Mouse (Mus musculus): ENCODE data around the gene Acvrl1. TPM values are rescaled to one million over a fixed set of nuclear protein-coding genes. Genes with fewer than 3 reads are reported as not detected.
A peak's percentile ranks its signal among the peaks of the same experiment; 100 is the strongest.

Gene Acvrl1
- polyA plus RNA-seq, 1 experiment from 2014 or later: 8.9 TPM

DNA sequence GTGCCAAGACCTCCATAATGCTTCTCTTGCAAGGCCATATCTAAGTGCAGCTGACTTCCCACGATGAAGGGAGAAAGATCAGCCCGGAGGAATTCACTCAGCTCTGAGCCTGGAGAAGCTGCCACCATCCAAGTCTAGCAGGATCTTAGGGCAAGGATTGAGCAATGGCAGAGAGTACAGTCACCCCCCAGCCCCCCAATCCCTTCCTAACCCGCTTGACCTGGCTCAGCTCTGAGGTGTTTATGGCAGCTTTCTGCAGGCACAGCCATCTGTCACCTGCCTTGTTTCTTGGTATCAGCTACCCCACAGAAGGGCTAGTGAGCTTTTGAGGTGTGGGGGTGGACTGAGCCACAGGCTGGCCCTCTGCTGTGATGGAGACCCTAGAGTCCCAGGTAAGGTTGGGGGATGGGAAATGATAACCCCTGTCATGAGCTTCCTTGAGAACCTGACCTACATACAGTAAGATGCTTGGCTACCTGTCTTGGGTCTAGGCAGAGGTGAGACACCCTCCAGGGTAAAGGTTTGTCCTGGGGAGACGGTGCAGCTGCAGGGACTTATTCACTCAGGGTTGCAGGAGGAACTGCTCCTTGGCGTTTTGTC, 12.7 kb upstream of the Acvrl1 start, which contains the start of gene Ankrd33:
Gene Ankrd33 (plus strand): TSS at position 245 of the 600 bp plus-strand sequence.
- Histone ChIP-seq H3K36me3 (no peaks in the 10 kb centered on the region), H3K4me1 (peaks cover 6% of the 10 kb centered on the region), H3K9me3 (replicated peaks) (0 out of 2 replicates have a peak, but pooled peaks cover 3% of the 10 kb centered on the region), H3K4me3 (no peak within 1 kb of the TSS), H3K27me3 (ENCODE audit: low read depth, poor library complexity, severe bottlenecking) (0 out of 2 replicates have a peak, but pooled peaks cover 17% of the 10 kb centered on the region), H3K27ac (replicated peaks) (no peak within 1 kb of the TSS)
- DNase-seq (ENCODE audit: low spot score): no peak
- 85% methylated on average over 5 of the region's 5 CpGs for WGBS

DNA sequence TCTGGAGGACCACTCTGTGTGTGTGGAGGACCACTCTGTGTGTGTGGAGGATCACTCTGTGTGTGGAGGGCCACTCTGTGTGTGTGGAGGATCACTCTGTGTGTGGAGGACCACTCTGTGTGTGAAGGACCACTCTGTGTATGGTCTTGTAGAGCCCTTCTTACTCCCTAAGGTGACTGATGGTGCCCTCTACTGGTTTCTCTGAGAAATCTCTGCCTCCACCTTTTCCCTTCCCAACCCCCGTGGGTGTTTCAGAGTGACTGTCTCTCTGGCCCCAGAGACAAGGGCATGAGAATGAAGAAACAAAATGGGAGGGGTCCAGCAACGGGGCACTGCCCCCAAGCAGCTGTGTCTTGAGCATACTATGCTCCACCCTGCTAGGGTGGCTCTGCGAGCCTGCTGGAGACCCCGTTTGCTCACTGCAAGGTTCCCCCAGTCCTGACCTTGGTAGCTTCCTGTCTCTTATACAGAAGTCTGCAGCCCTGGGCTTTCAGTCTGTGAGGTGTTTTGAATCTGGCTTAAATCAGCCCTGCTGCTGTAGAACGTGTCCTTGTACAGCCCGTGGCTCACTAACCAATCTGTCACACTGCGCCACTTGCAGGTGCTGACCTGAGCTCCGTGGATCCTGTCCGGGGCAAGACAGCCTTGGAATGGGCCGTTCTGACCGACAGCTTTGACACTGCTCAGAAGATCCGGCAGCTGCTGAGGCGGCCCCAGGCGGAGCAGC, 9.8 kb upstream of the Acvrl1 start:
- Histone ChIP-seq H3K9me3 (replicated peaks) (0 out of 2 replicates have a peak, but pooled peaks cover 3% of the 10 kb centered on the region), H3K27me3 (ENCODE audit: low read depth, poor library complexity, severe bottlenecking) (0 out of 2 replicates have a peak, but pooled peaks cover 10% of the 10 kb centered on the region), H3K27ac (replicated peaks) (peak overlapping the region; percentile 33; the same call in 1 of the 2 replicates), H3K36me3 (no peaks in the 10 kb centered on the region), H3K4me3 (no peak overlapping the region), H3K4me1 (peaks cover 12% of the 10 kb centered on the region)
- no peak for DNase-seq (ENCODE audit: low spot score)
- WGBS: 70% methylated on average over 14 of the region's 14 CpGs

GRCm38 (mm10) chr15:101121411-101122289, 6.7 kb upstream of the Acvrl1 start:
- Histone ChIP-seq H3K4me3 (no peak overlapping the region), H3K27me3 (ENCODE audit: low read depth, poor library complexity, severe bottlenecking) (peaks cover 27% of the 10 kb centered on the region), H3K36me3 (no peaks in the 10 kb centered on the region), H3K9me3 (replicated peaks) (no peaks in the 10 kb centered on the region; the same call in 1 of the 2 replicates), H3K27ac (replicated peaks) (no peak overlapping the region), H3K4me1 (peaks cover 12% of the 10 kb centered on the region)
- 77% methylated on average over 9 of the region's 9 CpGs for WGBS
- peak; percentile 10 for DNase-seq (ENCODE audit: low spot score)

DNA sequence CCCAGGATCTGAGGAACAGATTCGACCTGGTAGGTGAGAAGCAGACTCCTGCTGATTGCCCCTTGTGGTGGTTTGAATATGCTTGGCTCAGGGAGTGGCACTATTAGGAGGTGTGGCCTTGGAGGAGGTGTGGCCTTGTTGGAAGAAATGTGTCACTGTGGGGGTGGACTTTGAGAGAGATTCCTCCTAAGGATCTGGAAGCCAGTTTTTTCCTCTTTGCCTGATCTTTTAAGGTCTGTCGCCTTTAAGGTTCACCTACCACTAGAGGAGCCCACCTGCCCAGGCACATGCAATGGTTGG, 6.1 kb upstream of the Acvrl1 start:
- peaks cover 16% of the 10 kb centered on the region for H3K4me1 ChIP-seq
- no peak overlapping the region for H3K4me3 ChIP-seq
- peaks cover 33% of the 10 kb centered on the region for H3K27me3 ChIP-seq (ENCODE audit: low read depth, poor library complexity, severe bottlenecking)
- no peak for DNase-seq (ENCODE audit: low spot score)
- H3K9me3 ChIP-seq (replicated peaks): no peaks in the 10 kb centered on the region; the same call in 1 of the 2 replicates
- 30% methylated on average over 2 of the region's 2 CpGs for WGBS
- no peak overlapping the region for H3K27ac ChIP-seq (replicated peaks)
- H3K36me3 ChIP-seq: no peaks in the 10 kb centered on the region

DNA sequence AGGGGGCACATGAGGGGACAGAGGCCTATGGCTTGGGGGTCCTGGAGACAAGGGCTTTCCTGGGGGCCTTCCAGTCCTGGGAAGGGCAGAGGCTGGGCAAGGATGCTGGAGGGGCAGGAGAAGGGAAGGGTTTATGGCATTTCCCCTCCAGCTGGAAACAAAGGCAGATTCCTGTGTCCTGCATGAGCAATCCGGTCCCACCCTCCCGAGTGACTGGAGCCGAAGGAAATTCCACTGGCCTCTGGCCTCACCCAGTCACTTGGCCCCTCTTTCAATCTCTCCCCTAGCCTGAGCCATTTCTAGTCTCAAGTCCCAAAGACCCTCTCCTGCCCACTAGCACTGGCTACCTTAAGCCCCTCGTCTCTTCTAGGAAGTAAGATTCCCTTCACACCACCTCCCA, 5.1 kb upstream of the Acvrl1 start:
- Histone ChIP-seq H3K36me3 (no peaks in the 10 kb centered on the region), H3K9me3 (replicated peaks) (no peaks in the 10 kb centered on the region; the same call in 1 of the 2 replicates), H3K4me3 (no peak overlapping the region), H3K4me1 (peaks cover 25% of the 10 kb centered on the region), H3K27me3 (ENCODE audit: low read depth, poor library complexity, severe bottlenecking) (peaks cover 42% of the 10 kb centered on the region), H3K27ac (replicated peaks) (peak overlapping the region; percentile 2; the same call in 1 of the 2 replicates)
- DNase-seq (ENCODE audit: low spot score): no peak
- 83% methylated on average over 4 of the region's 4 CpGs for WGBS

- 92% methylated on average over 6 of the region's 6 CpGs for WGBS
- Histone ChIP-seq H3K4me1 (peaks cover 35% of the 10 kb centered on the region), H3K4me3 (no peak overlapping the region)
Observed at GRCm38 (mm10) chr15:101125561-101125960, 2.8 kb upstream of the Acvrl1 start.

GRCm38 (mm10) chr15:101126876-101127544, 1.3 kb upstream of the Acvrl1 start:
- 73% methylated on average over 12 of the region's 12 CpGs for WGBS

More at GRCm38 (mm10) chr15:101125561-101125960, 2.8 kb upstream of the Acvrl1 start:
- no peak overlapping the region for H3K27ac ChIP-seq (replicated peaks)
- peaks cover 55% of the 10 kb centered on the region for H3K27me3 ChIP-seq (ENCODE audit: low read depth, poor library complexity, severe bottlenecking)
- DNase-seq (ENCODE audit: low spot score): no peak
- H3K36me3 ChIP-seq: no peaks in the 10 kb centered on the region
- H3K9me3 ChIP-seq (replicated peaks): no peaks in the 10 kb centered on the region; the same call in 1 of the 2 replicates

DNA sequence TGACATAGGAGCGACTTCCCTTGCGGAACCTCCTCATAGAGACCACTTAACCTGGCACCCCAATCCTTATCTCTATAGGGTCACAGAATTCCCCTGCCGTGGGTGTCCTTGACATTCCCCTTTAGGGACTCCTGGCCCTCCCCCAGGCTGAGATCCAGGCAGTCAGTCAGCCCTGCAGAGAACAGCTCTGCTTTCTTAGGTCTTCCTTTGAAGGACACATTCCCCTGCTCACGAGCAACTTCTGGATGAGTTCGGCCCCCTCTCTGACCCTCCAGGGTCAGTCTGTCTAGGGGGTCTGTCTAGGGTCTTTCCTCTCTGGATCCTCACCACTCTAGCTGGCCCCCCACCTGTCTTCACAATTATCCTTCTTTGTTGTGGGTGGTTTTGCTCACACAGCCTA, 1.1 kb downstream of the Acvrl1 start:
- H3K4me3 ChIP-seq: peak overlapping the region; percentile 50; the same call in 1 of the 2 replicates
- 23% methylated on average over 5 of the region's 5 CpGs for WGBS
- H3K4me1 ChIP-seq: peaks cover 45% of the 10 kb centered on the region
- no peaks in the 10 kb centered on the region for H3K36me3 ChIP-seq
- DNase-seq (ENCODE audit: low spot score): no peak
- H3K27me3 ChIP-seq (ENCODE audit: low read depth, poor library complexity, severe bottlenecking): peaks cover 90% of the 10 kb centered on the region
- no peaks in the 10 kb centered on the region; the same call in 1 of the 2 replicates for H3K9me3 ChIP-seq (replicated peaks)
- no peak overlapping the region for H3K27ac ChIP-seq (replicated peaks)

More at GRCm38 (mm10) chr15:101126876-101127544, 1.3 kb upstream of the Acvrl1 start:
- Histone ChIP-seq H3K27ac (replicated peaks) (no peak overlapping the region), H3K4me1 (peaks cover 40% of the 10 kb centered on the region), H3K4me3 (no peak overlapping the region), H3K27me3 (ENCODE audit: low read depth, poor library complexity, severe bottlenecking) (peaks cover 69% of the 10 kb centered on the region), H3K9me3 (replicated peaks) (no peaks in the 10 kb centered on the region; the same call in 1 of the 2 replicates), H3K36me3 (no peaks in the 10 kb centered on the region)
- DNase-seq (ENCODE audit: low spot score): no peak

DNA sequence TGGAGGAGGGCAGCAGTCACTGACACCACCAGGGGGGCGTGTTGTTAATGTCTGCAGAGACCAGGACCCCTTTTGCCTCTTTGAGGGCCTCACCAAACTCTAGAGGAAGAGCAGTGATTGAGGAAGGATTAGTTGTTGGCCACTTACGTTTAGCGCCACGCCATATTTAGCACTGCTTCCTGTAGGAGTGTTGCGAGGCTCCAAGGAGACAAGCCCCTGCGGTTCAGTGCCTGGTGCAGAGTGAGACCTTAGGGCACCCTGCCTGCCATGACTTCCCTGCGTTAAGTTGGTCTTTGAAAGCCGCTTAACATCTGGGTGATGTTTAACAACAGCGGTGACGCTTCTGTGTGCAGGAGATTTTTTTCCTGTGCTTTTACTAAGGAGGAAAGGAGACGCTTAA, 3.2 kb downstream of the Acvrl1 start:
- WGBS: 39% methylated on average over 11 of the region's 11 CpGs
- no peak for DNase-seq (ENCODE audit: low spot score)
- H3K27me3 ChIP-seq (ENCODE audit: low read depth, poor library complexity, severe bottlenecking): peaks cover 95% of the 10 kb centered on the region
- no peak overlapping the region for H3K4me3 ChIP-seq
- no peak overlapping the region for H3K27ac ChIP-seq (replicated peaks)
- peaks cover 58% of the 10 kb centered on the region for H3K4me1 ChIP-seq
- no peaks in the 10 kb centered on the region for H3K9me3 ChIP-seq (replicated peaks)
- H3K36me3 ChIP-seq: no peaks in the 10 kb centered on the region

GRCm38 (mm10) chr15:101132041-101132440, 3.7 kb downstream of the Acvrl1 start:
- Histone ChIP-seq H3K27me3 (ENCODE audit: low read depth, poor library complexity, severe bottlenecking) (peaks cover 90% of the 10 kb centered on the region), H3K27ac (replicated peaks) (no peak overlapping the region), H3K36me3 (no peaks in the 10 kb centered on the region), H3K4me1 (peaks cover 56% of the 10 kb centered on the region), H3K4me3 (no peak overlapping the region), H3K9me3 (replicated peaks) (no peaks in the 10 kb centered on the region)
- WGBS: 77% methylated on average over 6 of the region's 6 CpGs
- no peak for DNase-seq (ENCODE audit: low spot score)

GRCm38 (mm10) chr15:101132761-101133160, 4.4 kb downstream of the Acvrl1 start:
- Histone ChIP-seq H3K27ac (replicated peaks) (peak overlapping the region; percentile 35; the same call in 1 of the 2 replicates), H3K27me3 (ENCODE audit: low read depth, poor library complexity, severe bottlenecking) (peaks cover 90% of the 10 kb centered on the region), H3K9me3 (replicated peaks) (no peaks in the 10 kb centered on the region), H3K4me1 (peaks cover 49% of the 10 kb centered on the region), H3K4me3 (no peak overlapping the region), H3K36me3 (no peaks in the 10 kb centered on the region)
- no peak for DNase-seq (ENCODE audit: low spot score)
- 81% methylated on average over 6 of the region's 6 CpGs for WGBS
